Mouse (Mus musculus): ENCODE measurements around the gene Rims1.

DNA sequence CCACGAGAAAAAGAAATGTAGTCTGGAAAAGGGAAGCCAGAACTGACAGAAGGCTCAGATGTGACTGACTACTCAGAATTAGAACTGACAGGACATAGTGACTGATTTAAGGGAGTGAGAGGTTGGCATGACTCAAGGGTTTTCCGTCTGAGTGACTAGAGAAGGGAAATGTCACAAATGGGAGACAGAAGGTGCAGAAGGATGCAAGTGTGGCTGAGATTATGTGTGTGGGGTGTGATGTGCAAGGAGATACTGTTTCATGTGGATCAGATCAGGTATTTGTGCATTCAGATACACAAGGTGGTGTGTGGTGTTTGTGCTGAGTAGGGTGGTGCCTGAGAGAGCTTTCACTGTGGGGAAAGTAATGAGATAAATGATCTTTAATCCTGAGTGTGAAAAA lies 96.3 kb downstream of the Rims1 start:
- TF ChIP-seq CTCF (IDR thresholded peaks at IDR 0.05; ENCODE audit: control insufficient read depth, insufficient read depth, insufficient read length) (no peak), MAX (IDR thresholded peaks at IDR 0.05) (no peak)

All from C2C12 (cell line).